Mouse (Mus musculus): Measurements from ENCODE around the gene Serf1. TPM values are rescaled to one million over a fixed set of nuclear protein-coding genes. Genes with fewer than 3 reads are reported as not detected.

The Serf1 gene
- polyA plus RNA-seq (2015; fragmentation: Nextera tagmentation; extraction: Ambion mirVana): 405 and 406 TPM in 2 replicates

DNA sequence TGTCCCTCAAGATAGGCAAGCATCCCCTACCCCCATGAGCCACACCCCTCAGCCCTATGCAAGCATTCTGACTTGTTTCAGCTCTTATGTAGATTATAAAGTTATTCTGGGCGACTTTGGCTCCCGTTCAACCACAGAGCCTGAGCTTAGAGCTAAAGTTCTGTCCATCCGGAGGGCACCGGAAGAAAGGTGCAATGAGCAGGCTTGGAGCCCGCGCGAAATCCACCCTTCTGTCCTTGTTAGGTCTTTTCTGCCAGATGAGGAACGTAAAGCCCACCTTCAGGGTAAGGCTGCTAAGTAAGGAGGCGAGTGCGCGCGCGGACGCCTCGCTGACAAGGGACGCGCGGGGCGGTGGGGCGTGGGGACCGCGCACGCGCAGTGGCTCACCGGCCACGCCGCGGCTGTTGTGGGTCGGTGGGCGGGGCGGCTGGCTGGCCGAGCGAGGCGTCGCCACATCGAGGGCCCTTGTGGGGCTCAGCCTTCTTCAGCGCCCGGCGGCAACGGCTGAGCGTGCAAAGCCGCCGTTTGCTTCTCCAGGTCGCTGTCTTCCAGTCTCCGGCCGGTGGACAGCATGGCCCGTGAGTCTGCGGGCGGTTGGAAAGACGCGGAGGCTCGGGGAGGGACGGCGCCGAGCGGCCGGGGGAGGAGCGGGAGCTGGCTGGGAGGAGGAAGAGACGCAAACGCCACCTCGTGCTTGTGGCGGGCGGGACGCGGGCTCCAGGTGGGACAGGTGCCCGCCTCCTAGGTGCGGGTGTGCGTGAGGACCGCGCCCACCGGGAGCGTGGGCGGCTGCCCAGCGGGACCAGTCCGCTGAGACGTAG lies at the start of gene Serf1:
Gene Serf1, plus strand, starts transcription at position 361 of the 821 bp plus-strand sequence.
- Histone ChIP-seq H3K9ac (peak within 1 kb of the TSS; percentile 75), H3K4me2 (peak within 1 kb of the TSS; percentile 88), H3K9me3 (no peaks in the 10 kb centered on the region), H3K4me3 (peak within 1 kb of the TSS; percentile 72), H3K27me3 (0 out of 2 replicates have a peak, but pooled peaks cover 3% of the 10 kb centered on the region), H3K4me1 (replicated peaks) (peaks cover 27% of the 10 kb centered on the region), H3K27ac (replicated peaks) (peak within 1 kb of the TSS; percentile 81), H3K36me3 (no peaks in the 10 kb centered on the region)
- peak; percentile 83 for ATAC-seq (ENCODE audit: low FRiP score, low read depth)
- WGBS: 1% methylated on average over 74 of the region's 76 CpGs

DNA sequence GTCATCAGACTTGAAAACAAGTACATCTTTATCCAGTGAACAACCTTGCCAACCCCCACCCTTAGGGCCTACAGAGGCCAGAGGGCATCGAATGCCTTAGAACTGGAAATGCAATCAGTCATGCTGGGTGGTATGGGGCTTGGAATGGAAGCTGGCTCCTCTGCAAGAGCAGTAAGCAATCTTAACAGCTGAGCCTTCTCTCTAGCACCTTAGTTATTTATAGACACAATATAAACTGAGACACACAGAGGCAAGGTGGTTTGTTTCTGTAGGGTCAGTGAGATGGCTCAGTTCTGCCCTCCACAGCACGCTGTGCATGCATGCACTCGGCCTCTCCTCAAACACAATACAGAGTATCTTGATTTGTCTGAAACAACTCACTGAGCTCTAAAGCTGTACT lies 43.9 kb upstream of the Serf1 start:
- Histone ChIP-seq H3K36me3 (peaks cover 68% of the 10 kb centered on the region), H3K4me1 (replicated peaks) (no peaks in the 10 kb centered on the region), H3K9me3 (no peaks in the 10 kb centered on the region), H3K4me3 (no peak overlapping the region), H3K9ac (no peak overlapping the region), H3K27ac (replicated peaks) (no peak overlapping the region), H3K27me3 (no peaks in the 10 kb centered on the region), H3K4me2 (no peak overlapping the region)
- ATAC-seq (ENCODE audit: low FRiP score, low read depth): no peak
- 99% methylated on average over 3 of the region's 3 CpGs for WGBS

DNA sequence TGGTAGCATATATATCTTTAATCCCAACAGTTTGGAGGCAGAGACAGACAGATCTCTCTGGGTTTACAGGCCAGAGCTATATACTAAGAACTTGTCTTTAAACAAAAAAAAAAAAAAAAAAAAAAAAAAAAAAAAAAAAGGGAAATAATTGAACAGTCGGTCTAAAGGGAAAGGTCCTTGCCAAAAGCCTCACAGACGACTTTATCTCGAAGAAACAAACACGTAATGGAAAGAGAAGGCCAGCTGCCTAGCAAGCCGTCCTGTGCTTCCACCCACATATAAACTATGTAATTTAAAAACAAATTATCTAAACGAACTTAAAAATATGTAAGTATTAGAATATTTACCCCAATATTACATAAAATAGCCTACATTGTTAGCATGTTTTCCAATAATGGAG lies 40.0 kb upstream of the Serf1 start:
- ATAC-seq (ENCODE audit: low FRiP score, low read depth): no peak
- H3K27me3 ChIP-seq: no peaks in the 10 kb centered on the region
- H3K9me3 ChIP-seq: no peaks in the 10 kb centered on the region
- H3K36me3 ChIP-seq: peaks cover 58% of the 10 kb centered on the region
- WGBS: 91% methylated on average over 6 of the region's 6 CpGs
- no peak overlapping the region for H3K4me2 ChIP-seq
- H3K9ac ChIP-seq: no peak overlapping the region
- H3K27ac ChIP-seq (replicated peaks): no peak overlapping the region
- H3K4me3 ChIP-seq: no peak overlapping the region
- no peaks in the 10 kb centered on the region for H3K4me1 ChIP-seq (replicated peaks)

DNA sequence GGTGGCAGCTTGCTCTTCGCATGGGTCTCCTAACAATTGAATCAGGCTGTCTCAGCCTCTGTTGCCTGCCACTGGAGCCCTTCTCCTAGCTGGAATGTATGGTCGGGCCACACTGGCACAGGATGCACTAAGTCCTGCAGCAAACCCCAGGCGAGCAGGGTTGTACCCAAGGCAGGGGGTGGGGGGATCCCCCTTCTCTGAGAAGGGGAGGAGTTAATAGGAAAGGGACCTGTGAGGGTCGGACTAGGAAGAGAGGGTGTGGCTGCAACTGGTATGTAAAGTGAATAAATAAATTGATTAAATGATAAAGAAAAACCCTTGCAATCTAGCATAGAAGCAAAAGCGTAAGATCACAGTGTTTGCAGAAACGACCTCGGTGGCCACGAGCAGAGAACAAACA lies 36.3 kb upstream of the Serf1 start:
- no peak overlapping the region for H3K4me2 ChIP-seq
- no peak overlapping the region for H3K9ac ChIP-seq
- H3K27ac ChIP-seq (replicated peaks): no peak overlapping the region
- no peaks in the 10 kb centered on the region for H3K9me3 ChIP-seq
- H3K4me1 ChIP-seq (replicated peaks): no peaks in the 10 kb centered on the region
- H3K4me3 ChIP-seq: no peak overlapping the region
- WGBS: 92% methylated on average over 8 of the region's 8 CpGs
- H3K27me3 ChIP-seq: no peaks in the 10 kb centered on the region
- ATAC-seq (ENCODE audit: low FRiP score, low read depth): no peak
- H3K36me3 ChIP-seq: peaks cover 60% of the 10 kb centered on the region

DNA sequence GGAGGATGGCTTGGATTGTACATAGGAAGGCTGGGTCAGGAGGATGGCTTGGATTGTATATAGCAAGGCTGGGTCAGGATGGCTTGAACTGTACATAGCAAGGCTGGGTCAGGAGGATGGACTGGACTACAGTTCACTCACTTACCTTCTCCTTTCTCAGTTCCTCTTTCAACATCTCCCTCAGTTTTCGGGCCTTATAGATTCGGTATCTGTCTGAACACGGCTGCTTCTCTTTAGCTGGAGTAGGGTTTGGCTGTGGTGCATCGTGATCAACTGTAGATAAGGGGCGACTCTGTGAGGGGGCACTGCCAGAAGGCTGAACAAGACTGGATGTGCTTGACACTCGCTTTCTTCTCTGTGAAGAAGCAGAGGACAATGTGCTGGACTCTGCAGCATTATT lies 9.0 kb upstream of the Serf1 start:
- Histone ChIP-seq H3K9ac (no peak overlapping the region), H3K27me3 (no peaks in the 10 kb centered on the region), H3K4me1 (replicated peaks) (peaks cover 18% of the 10 kb centered on the region), H3K4me3 (no peak overlapping the region), H3K36me3 (peaks cover 41% of the 10 kb centered on the region), H3K9me3 (no peaks in the 10 kb centered on the region), H3K4me2 (no peak overlapping the region), H3K27ac (replicated peaks) (no peak overlapping the region)
- no peak for ATAC-seq (ENCODE audit: low FRiP score, low read depth)
- 94% methylated on average over 6 of the region's 6 CpGs for WGBS

DNA sequence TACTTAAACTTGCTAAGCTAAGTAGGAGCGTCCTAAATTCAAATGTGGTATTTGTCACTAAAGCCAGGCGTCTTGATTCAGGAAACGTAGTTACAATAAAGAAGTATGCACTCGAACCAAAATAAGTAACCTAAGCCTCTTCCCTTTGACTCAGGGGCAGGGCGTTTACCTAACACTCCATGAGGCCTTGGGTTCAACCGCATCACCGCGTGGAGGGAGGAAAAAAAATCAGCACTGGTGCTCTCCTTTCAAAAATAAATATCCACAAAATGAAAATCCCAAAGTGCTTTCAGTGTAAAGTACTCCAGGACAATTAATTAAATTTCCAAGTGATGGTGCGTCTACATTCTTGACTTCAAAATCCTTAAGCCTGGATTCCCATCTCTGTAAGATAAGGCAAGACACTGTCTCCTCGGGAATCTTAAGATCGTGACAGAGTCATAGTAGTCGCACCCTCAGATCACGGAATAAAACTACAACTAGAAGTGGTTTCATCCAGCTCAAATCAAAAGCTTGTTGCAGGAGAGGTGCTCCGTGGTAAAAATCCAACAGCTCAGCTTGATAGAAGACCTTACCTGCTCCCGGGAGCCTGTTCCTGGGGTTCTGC lies 4.7 kb upstream of the Serf1 start:
- H3K4me1 ChIP-seq (replicated peaks): peaks cover 28% of the 10 kb centered on the region
- WGBS: 6% methylated on average over 15 of the region's 15 CpGs
- H3K4me3 ChIP-seq: peak overlapping the region; percentile 99
- peak overlapping the region; percentile 88 for H3K27ac ChIP-seq (replicated peaks)
- peak overlapping the region; percentile 85 for H3K9ac ChIP-seq
- 0 out of 2 replicates have a peak, but pooled peaks cover 3% of the 10 kb centered on the region for H3K27me3 ChIP-seq
- peaks cover 6% of the 10 kb centered on the region; the same call in 1 of the 2 replicates for H3K36me3 ChIP-seq
- no peaks in the 10 kb centered on the region for H3K9me3 ChIP-seq
- peak overlapping the region; percentile 61 for H3K4me2 ChIP-seq
- ATAC-seq (ENCODE audit: low FRiP score, low read depth): no peak

DNA sequence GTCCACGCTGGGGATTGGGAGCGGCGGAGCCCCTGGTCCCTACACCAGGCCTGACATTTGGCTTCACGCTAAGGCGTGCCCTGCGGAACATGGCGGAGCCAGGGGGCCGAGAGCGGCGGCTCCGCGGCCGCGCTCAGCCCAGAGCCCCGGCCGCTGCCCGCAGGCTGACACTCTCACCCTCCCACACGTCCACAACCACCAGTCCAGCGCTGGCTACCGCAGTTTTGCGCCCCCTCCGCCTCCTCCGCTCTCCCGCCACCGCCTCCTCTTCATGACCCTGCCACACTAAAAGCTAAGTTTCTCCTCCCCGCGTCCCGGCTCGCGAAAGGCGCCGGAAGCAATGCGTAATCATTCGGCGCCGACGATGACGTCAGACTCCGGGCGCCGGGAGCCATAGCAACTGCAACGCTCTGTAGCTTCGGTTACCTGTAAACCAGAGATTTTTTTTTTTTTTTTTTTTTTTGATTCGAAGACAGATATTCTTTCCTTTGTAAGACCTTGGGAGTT lies 4.0 kb upstream of the Serf1 start, which contains the start of gene Bdp1:
Gene Bdp1, minus strand, starts transcription at position 323 of the 507 bp plus-strand sequence.
- peak within 1 kb of the TSS; percentile 85 for H3K9ac ChIP-seq
- H3K27me3 ChIP-seq: 0 out of 2 replicates have a peak, but pooled peaks cover 3% of the 10 kb centered on the region
- peaks cover 2% of the 10 kb centered on the region; the same call in 1 of the 2 replicates for H3K36me3 ChIP-seq
- peaks cover 34% of the 10 kb centered on the region for H3K4me1 ChIP-seq (replicated peaks)
- peak within 1 kb of the TSS; percentile 88 for H3K27ac ChIP-seq (replicated peaks)
- WGBS: under 1% methylated on average over 39 of the region's 44 CpGs
- peak within 1 kb of the TSS; percentile 99 for H3K4me3 ChIP-seq
- ATAC-seq (ENCODE audit: low FRiP score, low read depth): peak; percentile 75
- no peaks in the 10 kb centered on the region for H3K9me3 ChIP-seq
- H3K4me2 ChIP-seq: peak within 1 kb of the TSS; percentile 61

DNA sequence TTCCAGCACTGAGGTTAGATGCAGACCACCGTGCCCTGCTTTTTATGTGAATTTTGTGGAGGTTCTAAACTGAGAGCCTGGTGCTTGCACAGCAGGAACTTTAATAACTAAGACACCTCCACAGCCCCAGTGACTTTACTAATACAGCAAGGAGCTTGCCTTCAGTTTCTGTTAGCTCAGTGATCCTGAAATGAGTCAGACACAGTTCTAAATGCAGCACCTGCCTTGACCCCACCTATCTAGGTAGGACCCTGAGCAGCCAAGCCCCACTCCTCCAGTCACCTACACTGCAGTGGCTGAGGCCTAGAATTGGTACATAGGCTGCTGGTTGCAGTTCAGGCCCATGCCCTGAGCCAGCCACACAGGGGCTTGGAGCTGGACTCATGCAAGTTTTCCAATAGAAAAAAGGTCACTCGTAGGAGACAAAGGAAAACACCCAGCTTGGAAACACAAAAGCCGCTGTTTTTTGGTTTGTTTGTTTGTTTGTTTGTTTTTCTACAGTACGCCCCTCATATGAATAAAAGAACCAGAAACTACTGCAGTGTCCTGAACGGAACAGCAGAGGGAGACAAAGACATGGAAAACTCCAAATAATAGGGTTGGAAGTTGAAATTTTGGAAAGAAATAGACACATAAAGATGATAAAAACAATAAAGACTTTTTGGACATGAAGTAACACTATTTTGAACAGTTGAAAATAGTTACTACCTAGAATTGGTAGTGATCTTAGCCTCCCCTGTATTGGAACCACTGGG lies 4.6 kb downstream of the Serf1 start:
- Histone ChIP-seq H3K4me3 (no peak overlapping the region), H3K4me1 (replicated peaks) (peaks cover 16% of the 10 kb centered on the region), H3K27ac (replicated peaks) (no peak overlapping the region), H3K36me3 (peaks cover 30% of the 10 kb centered on the region), H3K9me3 (no peaks in the 10 kb centered on the region), H3K4me2 (no peak overlapping the region), H3K9ac (no peak overlapping the region), H3K27me3 (no peaks in the 10 kb centered on the region)
- WGBS: 39% methylated on average over 5 of the region's 5 CpGs
- ATAC-seq (ENCODE audit: low FRiP score, low read depth): no peak

- H3K4me1 ChIP-seq (replicated peaks): peaks cover 12% of the 10 kb centered on the region
- ATAC-seq (ENCODE audit: low FRiP score, low read depth): 0 out of 2 replicates have a peak, but pooled peaks have one; percentile 20
- no peaks in the 10 kb centered on the region for H3K27me3 ChIP-seq
- H3K9me3 ChIP-seq: no peaks in the 10 kb centered on the region
- H3K36me3 ChIP-seq: peaks cover 22% of the 10 kb centered on the region
- peak overlapping the region; percentile 94 for H3K4me2 ChIP-seq
- H3K9ac ChIP-seq: peak overlapping the region; percentile 84; the same call in 1 of the 2 replicates
- no peak overlapping the region for H3K27ac ChIP-seq (replicated peaks)
- 81% methylated on average over 3 of the region's 3 CpGs for WGBS
- H3K4me3 ChIP-seq: peak overlapping the region; percentile 76
Measured at GRCm38 (mm10) chr13:100123970-100124369, 16.2 kb downstream of the Serf1 start.

DNA sequence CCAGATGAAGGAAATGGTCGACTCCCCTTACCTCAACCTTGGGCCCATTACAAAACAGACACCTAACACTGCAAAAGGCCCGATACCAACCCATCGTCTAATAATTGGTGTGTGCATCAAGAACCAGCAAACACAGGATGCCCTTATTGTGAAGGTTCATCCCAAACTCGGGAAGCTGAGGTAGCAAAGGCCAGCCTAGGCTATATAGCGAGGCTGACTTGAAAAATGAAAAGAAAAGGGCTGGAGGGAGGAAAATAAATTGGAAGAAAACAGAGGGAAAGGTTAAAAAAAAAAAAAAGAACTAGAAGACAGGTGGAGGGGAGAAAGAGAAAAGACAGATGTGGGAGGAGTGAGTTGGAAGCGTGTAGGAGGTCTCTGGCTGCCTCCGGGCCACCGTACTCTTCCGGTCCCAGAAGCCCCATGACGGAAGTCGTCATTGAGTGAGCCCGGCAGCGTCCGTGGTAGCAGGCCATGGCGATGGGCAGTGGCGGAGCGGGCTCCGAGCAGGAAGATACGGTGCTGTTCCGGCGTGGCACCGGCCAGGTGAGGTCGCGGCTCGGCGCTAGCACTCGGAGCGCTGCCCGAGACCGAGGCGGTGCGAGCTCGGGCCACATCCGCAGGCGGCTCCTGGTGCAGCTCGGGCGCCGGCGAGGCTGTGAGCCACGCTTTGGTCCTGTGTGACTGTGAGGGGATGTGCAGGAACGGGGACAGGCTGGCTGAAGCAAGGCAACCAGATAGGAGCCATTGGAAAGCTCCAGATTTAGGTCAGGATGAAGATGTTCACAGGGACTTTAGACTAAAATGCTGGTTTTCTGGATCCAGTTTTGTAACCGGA lies 16.8 kb downstream of the Serf1 start, which contains the start of gene Smn1:
Gene Smn1, plus strand, starts transcription at position 430 of the 835 bp plus-strand sequence.
- Histone ChIP-seq H3K27me3 (no peaks in the 10 kb centered on the region), H3K4me1 (replicated peaks) (peaks cover 12% of the 10 kb centered on the region), H3K27ac (replicated peaks) (peak within 1 kb of the TSS; percentile 46; the same call in 1 of the 2 replicates), H3K9ac (peak within 1 kb of the TSS; percentile 84), H3K36me3 (peaks cover 27% of the 10 kb centered on the region), H3K4me3 (peak within 1 kb of the TSS; percentile 76), H3K9me3 (no peaks in the 10 kb centered on the region), H3K4me2 (peak within 1 kb of the TSS; percentile 94)
- WGBS: 4% methylated on average over 42 of the region's 42 CpGs
- ATAC-seq (ENCODE audit: low FRiP score, low read depth): peak; percentile 99

DNA sequence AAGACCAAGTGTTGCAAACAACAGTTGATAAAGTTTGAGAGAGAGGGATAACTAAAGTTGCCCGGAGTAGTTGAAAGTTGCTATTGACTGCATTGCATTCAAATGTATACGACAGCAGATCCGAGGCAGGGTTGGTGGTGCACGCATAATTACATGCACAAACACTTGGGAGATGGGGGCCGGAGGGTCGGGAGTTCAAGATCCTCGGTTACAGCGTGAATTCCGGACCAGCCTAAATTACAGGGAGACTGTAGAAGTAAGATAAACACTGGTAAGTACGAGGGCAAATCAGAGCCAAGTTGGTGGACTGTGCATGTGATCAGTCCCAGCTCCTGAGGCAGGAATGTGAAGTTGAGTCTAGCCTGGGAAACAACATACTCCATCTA lies 17.4 kb downstream of the Serf1 start:
- Histone ChIP-seq H3K9ac (peak overlapping the region; percentile 84), H3K4me2 (peak overlapping the region; percentile 94), H3K4me3 (peak overlapping the region; percentile 76), H3K9me3 (no peaks in the 10 kb centered on the region), H3K36me3 (peaks cover 33% of the 10 kb centered on the region), H3K27ac (replicated peaks) (no peak overlapping the region), H3K4me1 (replicated peaks) (peaks cover 12% of the 10 kb centered on the region), H3K27me3 (no peaks in the 10 kb centered on the region)
- ATAC-seq (ENCODE audit: low FRiP score, low read depth): 0 out of 2 replicates have a peak, but pooled peaks have one; percentile 5
- 2% methylated on average over 10 of the region's 10 CpGs for WGBS

All from hindbrain, embryonic 15.5 days (tissue).